Mouse (Mus musculus): ENCODE data around the gene Mosmo. TPM values are rescaled to one million over a fixed set of nuclear protein-coding genes. Genes with fewer than 3 reads are reported as not detected.
"Not testable (repeated sequence)": the region's sequence is repeated elsewhere in the genome, so short reads cannot be mapped to it uniquely, and the experiment has no call there.

Gene Mosmo
- polyA plus RNA-seq, 1 experiment from 2014 or later: 8.2 TPM

GRCm38 (mm10) chr7:120695196-120695595 lies 17.8 kb downstream of the Mosmo start:
- Histone ChIP-seq H3K4me2 (replicated peaks; ENCODE audit: low read depth, low read length) (no peak overlapping the region), H3K36me3 (ENCODE audit: insufficient read depth, low read length) (peaks cover 3% of the 10 kb centered on the region; the same call in 1 of the 2 replicates), H3K27me3 (ENCODE audit: insufficient read depth, low read length) (no peaks in the 10 kb centered on the region), H3K9ac (replicated peaks; ENCODE audit: low read length) (no peak overlapping the region), H3K9me3 (ENCODE audit: low read length) (no peaks in the 10 kb centered on the region), H3K27ac (ENCODE audit: low read length) (no peak overlapping the region), H3K4me1 (ENCODE audit: insufficient read depth, low read length) (no peaks in the 10 kb centered on the region), H3K4me3 (ENCODE audit: low read length) (no peak overlapping the region)
- ATAC-seq (ENCODE audit: low FRiP score, low TSS enrichment): no peak
- 25% methylated on average over 6 of the region's 6 CpGs for WGBS

- no peaks in the 10 kb centered on the region for H3K27me3 ChIP-seq (ENCODE audit: insufficient read depth, low read length)
- no peaks in the 10 kb centered on the region for H3K4me1 ChIP-seq (ENCODE audit: insufficient read depth, low read length)
- no peak overlapping the region for H3K27ac ChIP-seq (ENCODE audit: low read length)
- no peaks in the 10 kb centered on the region for H3K9me3 ChIP-seq (ENCODE audit: low read length)
- WGBS: 100% methylated on average over 1 of the region's 1 CpGs
- H3K36me3 ChIP-seq (ENCODE audit: insufficient read depth, low read length): peaks cover 3% of the 10 kb centered on the region; the same call in 1 of the 2 replicates
- H3K9ac ChIP-seq (replicated peaks; ENCODE audit: low read length): no peak overlapping the region
- no peak for ATAC-seq (ENCODE audit: low FRiP score, low TSS enrichment)
- no peak overlapping the region for H3K4me3 ChIP-seq (ENCODE audit: low read length)
- H3K4me2 ChIP-seq (replicated peaks; ENCODE audit: low read depth, low read length): no peak overlapping the region
These were observed 18.2 kb downstream of the Mosmo start for GRCm38 (mm10) chr7:120695641-120696040.

GRCm38 (mm10) chr7:120696331-120696730 lies 18.9 kb downstream of the Mosmo start:
- H3K9me3 ChIP-seq (ENCODE audit: low read length): no peaks in the 10 kb centered on the region
- H3K27ac ChIP-seq (ENCODE audit: low read length): no peak overlapping the region
- H3K4me2 ChIP-seq (replicated peaks; ENCODE audit: low read depth, low read length): no peak overlapping the region
- 89% methylated on average over 2 of the region's 2 CpGs for WGBS
- ATAC-seq (ENCODE audit: low FRiP score, low TSS enrichment): no peak
- H3K4me3 ChIP-seq (ENCODE audit: low read length): no peak overlapping the region
- H3K27me3 ChIP-seq (ENCODE audit: insufficient read depth, low read length): no peaks in the 10 kb centered on the region
- peaks cover 3% of the 10 kb centered on the region; the same call in 1 of the 2 replicates for H3K36me3 ChIP-seq (ENCODE audit: insufficient read depth, low read length)
- H3K4me1 ChIP-seq (ENCODE audit: insufficient read depth, low read length): no peaks in the 10 kb centered on the region
- H3K9ac ChIP-seq (replicated peaks; ENCODE audit: low read length): no peak overlapping the region

GRCm38 (mm10) chr7:120699586-120699985 lies 22.2 kb downstream of the Mosmo start:
- Histone ChIP-seq H3K9me3 (ENCODE audit: low read length) (no peaks in the 10 kb centered on the region), H3K27me3 (ENCODE audit: insufficient read depth, low read length) (no peaks in the 10 kb centered on the region), H3K4me2 (replicated peaks; ENCODE audit: low read depth, low read length) (no peak overlapping the region), H3K4me1 (ENCODE audit: insufficient read depth, low read length) (no peaks in the 10 kb centered on the region), H3K4me3 (ENCODE audit: low read length) (no peak overlapping the region), H3K9ac (replicated peaks; ENCODE audit: low read length) (no peak overlapping the region), H3K36me3 (ENCODE audit: insufficient read depth, low read length) (no peaks in the 10 kb centered on the region), H3K27ac (ENCODE audit: low read length) (no peak overlapping the region)
- ATAC-seq (ENCODE audit: low FRiP score, low TSS enrichment): no peak
- WGBS: 83% methylated on average over 6 of the region's 6 CpGs

- ATAC-seq (ENCODE audit: low FRiP score, low TSS enrichment): no peak
- Histone ChIP-seq H3K4me1 (ENCODE audit: insufficient read depth, low read length) (no peaks in the 10 kb centered on the region), H3K27ac (ENCODE audit: low read length) (no peak overlapping the region), H3K9ac (replicated peaks; ENCODE audit: low read length) (no peak overlapping the region), H3K4me3 (ENCODE audit: low read length) (no peak overlapping the region), H3K4me2 (replicated peaks; ENCODE audit: low read depth, low read length) (no peak overlapping the region), H3K36me3 (ENCODE audit: insufficient read depth, low read length) (no peaks in the 10 kb centered on the region), H3K27me3 (ENCODE audit: insufficient read depth, low read length) (no peaks in the 10 kb centered on the region), H3K9me3 (ENCODE audit: low read length) (no peaks in the 10 kb centered on the region)
- WGBS: 65% methylated on average over 3 of the region's 3 CpGs
These were observed 26.5 kb downstream of the Mosmo start for GRCm38 (mm10) chr7:120703888-120704287.

- Histone ChIP-seq H3K4me3 (ENCODE audit: low read length) (no peak overlapping the region), H3K4me2 (replicated peaks; ENCODE audit: low read depth, low read length) (no peak overlapping the region), H3K9ac (replicated peaks; ENCODE audit: low read length) (no peak overlapping the region), H3K4me1 (ENCODE audit: insufficient read depth, low read length) (no peaks in the 10 kb centered on the region), H3K9me3 (ENCODE audit: low read length) (no peaks in the 10 kb centered on the region), H3K27ac (ENCODE audit: low read length) (no peak overlapping the region), H3K27me3 (ENCODE audit: insufficient read depth, low read length) (no peaks in the 10 kb centered on the region), H3K36me3 (ENCODE audit: insufficient read depth, low read length) (0 out of 2 replicates have a peak, but pooled peaks cover 3% of the 10 kb centered on the region)
- 91% methylated on average over 2 of the region's 2 CpGs for WGBS
- no peak for ATAC-seq (ENCODE audit: low FRiP score, low TSS enrichment)
These were observed 34.7 kb downstream of the Mosmo start for GRCm38 (mm10) chr7:120712071-120712470.

GRCm38 (mm10) chr7:120713225-120713624 lies 35.8 kb downstream of the Mosmo start:
- 0 out of 2 replicates have a peak, but pooled peaks cover 3% of the 10 kb centered on the region for H3K36me3 ChIP-seq (ENCODE audit: insufficient read depth, low read length)
- 90% methylated on average over 2 of the region's 2 CpGs for WGBS

GRCm38 (mm10) chr7:120713951-120714350 lies 36.5 kb downstream of the Mosmo start:
- 91% methylated on average over 11 of the region's 11 CpGs for WGBS
- H3K4me2 ChIP-seq (replicated peaks; ENCODE audit: low read depth, low read length); H3K27ac ChIP-seq (ENCODE audit: low read length); H3K9me3 ChIP-seq (ENCODE audit: low read length); H3K27me3 ChIP-seq (ENCODE audit: insufficient read depth, low read length); H3K4me1 ChIP-seq (ENCODE audit: insufficient read depth, low read length); H3K36me3 ChIP-seq (ENCODE audit: insufficient read depth, low read length); H3K4me3 ChIP-seq (ENCODE audit: low read length); H3K9ac ChIP-seq (replicated peaks; ENCODE audit: low read length); ATAC-seq (ENCODE audit: low FRiP score, low TSS enrichment): not testable (repeated sequence)

More at GRCm38 (mm10) chr7:120713225-120713624, 35.8 kb downstream of the Mosmo start:
- Histone ChIP-seq H3K27ac (ENCODE audit: low read length) (no peak overlapping the region), H3K27me3 (ENCODE audit: insufficient read depth, low read length) (no peaks in the 10 kb centered on the region), H3K4me1 (ENCODE audit: insufficient read depth, low read length) (0 out of 2 replicates have a peak, but pooled peaks cover 5% of the 10 kb centered on the region), H3K9me3 (ENCODE audit: low read length) (no peaks in the 10 kb centered on the region), H3K4me3 (ENCODE audit: low read length) (no peak overlapping the region), H3K4me2 (replicated peaks; ENCODE audit: low read depth, low read length) (no peak overlapping the region), H3K9ac (replicated peaks; ENCODE audit: low read length) (no peak overlapping the region)
- ATAC-seq (ENCODE audit: low FRiP score, low TSS enrichment): no peak

GRCm38 (mm10) chr7:120717261-120717660 lies 39.8 kb downstream of the Mosmo start:
- H3K9me3 ChIP-seq (ENCODE audit: low read length): no peaks in the 10 kb centered on the region
- H3K9ac ChIP-seq (replicated peaks; ENCODE audit: low read length): no peak overlapping the region
- no peak overlapping the region for H3K27ac ChIP-seq (ENCODE audit: low read length)
- no peak overlapping the region for H3K4me3 ChIP-seq (ENCODE audit: low read length)
- H3K27me3 ChIP-seq (ENCODE audit: insufficient read depth, low read length): no peaks in the 10 kb centered on the region
- H3K4me1 ChIP-seq (ENCODE audit: insufficient read depth, low read length): 0 out of 2 replicates have a peak, but pooled peaks cover 5% of the 10 kb centered on the region
- no peak overlapping the region for H3K4me2 ChIP-seq (replicated peaks; ENCODE audit: low read depth, low read length)
- ATAC-seq (ENCODE audit: low FRiP score, low TSS enrichment): no peak
- 62% methylated on average over 2 of the region's 2 CpGs for WGBS
- H3K36me3 ChIP-seq (ENCODE audit: insufficient read depth, low read length): peaks cover 6% of the 10 kb centered on the region; the same call in 1 of the 2 replicates

- Histone ChIP-seq H3K9me3 (ENCODE audit: low read length) (no peaks in the 10 kb centered on the region), H3K4me2 (replicated peaks; ENCODE audit: low read depth, low read length) (no peak overlapping the region), H3K36me3 (ENCODE audit: insufficient read depth, low read length) (peaks cover 3% of the 10 kb centered on the region; the same call in 1 of the 2 replicates), H3K27ac (ENCODE audit: low read length) (no peak overlapping the region), H3K4me3 (ENCODE audit: low read length) (no peak overlapping the region), H3K4me1 (ENCODE audit: insufficient read depth, low read length) (0 out of 2 replicates have a peak, but pooled peaks cover 5% of the 10 kb centered on the region), H3K9ac (replicated peaks; ENCODE audit: low read length) (no peak overlapping the region), H3K27me3 (ENCODE audit: insufficient read depth, low read length) (no peaks in the 10 kb centered on the region)
- no peak for ATAC-seq (ENCODE audit: low FRiP score, low TSS enrichment)
- WGBS: 90% methylated on average over 5 of the region's 5 CpGs
These were observed 43.6 kb downstream of the Mosmo start for GRCm38 (mm10) chr7:120721051-120721450.

All from kidney, embryonic 16.5 days (tissue).